Mouse (Mus musculus) ES-E14 (cell line): Measurements from ENCODE around the gene Fars2.

Source experiments
- CHD2 ChIP-seq: IDR thresholded peaks from 2 replicates; pipeline ENCODE4 v1.6.1; 2014; ENCODE audit warnings: mild to moderate bottlenecking, low read depth, low read length, inconsistent platforms
- MAFK ChIP-seq: IDR thresholded peaks from 2 replicates; pipeline ENCODE4 v1.6.1; 2014; ENCODE audit warnings: mild to moderate bottlenecking, low read depth, low read length, inconsistent platforms; ENCODE audit not compliant: insufficient read depth
- ZC3H11A ChIP-seq: IDR thresholded peaks from 2 replicates; pipeline ENCODE4 v1.6.1; 2012; ENCODE audit warnings: low read depth, mild to moderate bottlenecking, inconsistent platforms, low read length, borderline replicate concordance

- TF ChIP-seq MAFK = no peak
- TF ChIP-seq CHD2 = no peak
- TF ChIP-seq ZC3H11A = no peak
Measured at GRCm38 (mm10) chr13:36105591-36105990, 11.6 kb upstream of the Fars2 start.
